17 mouse cellular contexts compared by ENCODE assay signal in genomic region chr4:56627206-56627605, GRCm38 (mm10).
"Had no signal": no experiment of that assay in that cellular context is flagged by ENCODE, and none has a peak within 500 bp of the region (broad histone marks: within the 10 kb centered on the region; RNA-seq: fewer than 3 reads in every experiment).

No protein-coding gene starts in this region.

- H3K27me3 ChIP-seq: midbrain, embryonic 12.5 days; neural tube, embryonic 13.5 days; neural tube, embryonic 15.5 days; stomach, embryonic 15.5 days had no signal

- H3K9ac ChIP-seq: lung, embryonic 14.5 days; midbrain, embryonic 12.5 days; neural tube, embryonic 13.5 days; neural tube, embryonic 15.5 days; stomach, embryonic 15.5 days had no signal

- H3K4me2 ChIP-seq: lung, embryonic 14.5 days; midbrain, embryonic 12.5 days; neural tube, embryonic 13.5 days; neural tube, embryonic 15.5 days; stomach, embryonic 15.5 days had no signal

- H3K4me1 ChIP-seq: midbrain, embryonic 12.5 days; neural tube, embryonic 13.5 days; stomach, embryonic 15.5 days had no signal

- H3K4me3 ChIP-seq: midbrain, embryonic 10.5 days; midbrain, embryonic 12.5 days; myocyte; neural tube, embryonic 13.5 days; neural tube, embryonic 15.5 days; stomach, embryonic 15.5 days had no signal

- H3K9me3 ChIP-seq: midbrain, embryonic 10.5 days; midbrain, embryonic 12.5 days; neural tube, embryonic 13.5 days; neural tube, embryonic 15.5 days; stomach, embryonic 15.5 days had no signal

- H3K27ac ChIP-seq: midbrain, embryonic 10.5 days; midbrain, embryonic 12.5 days; neural tube, embryonic 13.5 days; stomach, embryonic 15.5 days; stomach, postnatal 0 days had no signal

- ATAC-seq: midbrain, embryonic 16.5 days had no signal

- DNase-seq: lung, adult 18-20 months; lung, embryonic 14.5 days; lung, postnatal 10 days; lung, postnatal 4 days; midbrain, embryonic 14.5 days; right cerebral cortex, postnatal 14 days; thymus, adult 2 months; thymus, postnatal 25 days; thymus, postnatal 4 days had no signal

- H3K36me3 ChIP-seq: midbrain, embryonic 10.5 days; midbrain, embryonic 12.5 days; neural tube, embryonic 13.5 days; neural tube, embryonic 15.5 days; stomach, embryonic 15.5 days had no signal
